Mouse (Mus musculus) left cerebral cortex, adult 11 months (tissue): ENCODE results near the gene Dapk3.
"Not testable (repeated sequence)": the region's sequence is repeated elsewhere in the genome, so short reads cannot be mapped to it uniquely, and the experiment has no call there.

ENCODE experiments used
- DNase-seq: peaks from one replicate; pipeline ENCODE4 v3.0.0; 2022; ENCODE audit warnings: low spot score

The Dapk3 gene

DNA sequence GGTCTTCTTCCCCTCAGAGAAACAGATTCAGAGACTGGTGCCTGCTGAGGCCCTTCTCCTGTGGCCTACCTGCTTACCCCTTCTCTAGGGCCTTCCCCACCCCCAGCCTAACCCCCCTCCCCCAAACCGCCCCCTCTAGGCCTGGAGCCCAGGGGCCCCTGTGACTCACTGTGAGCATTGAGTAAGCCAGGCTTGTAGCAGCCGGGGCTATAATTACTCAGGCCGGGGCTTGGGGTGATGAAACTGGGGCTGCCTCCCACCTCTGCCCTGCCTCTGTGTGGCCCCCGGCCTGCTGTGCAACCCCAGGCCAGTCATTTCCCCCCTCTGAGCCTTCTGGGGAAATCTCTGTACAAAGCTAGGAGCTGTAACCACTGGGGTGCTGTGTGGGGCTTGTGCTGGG lies 36.5 kb upstream of the Dapk3 start:
- DNase-seq = no peak

- DNase-seq = no peak
Observed at GRCm38 (mm10) chr10:81151261-81151660, 31.5 kb upstream of the Dapk3 start.

- DNase-seq = no peak
Observed at GRCm38 (mm10) chr10:81152609-81153008, 30.2 kb upstream of the Dapk3 start.

DNA sequence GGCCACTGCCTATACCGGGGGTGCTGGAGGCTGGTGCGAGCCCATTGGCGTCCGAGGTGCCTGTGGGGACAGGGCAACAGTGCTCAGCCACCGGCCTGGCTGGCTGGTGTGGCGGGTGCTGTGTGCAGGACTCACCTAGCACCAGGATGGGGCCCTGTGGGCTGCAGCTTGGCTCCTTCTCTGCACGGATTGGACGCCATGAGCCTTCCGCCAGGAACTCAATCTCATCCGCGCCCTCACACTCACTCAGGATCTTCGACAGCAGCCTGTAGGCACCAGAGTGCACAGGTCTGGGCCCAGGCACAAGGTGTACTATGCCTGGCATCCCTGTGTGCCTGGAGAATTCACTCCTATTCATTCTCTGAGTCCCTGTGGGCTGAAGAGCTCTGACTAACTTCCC lies 28.5 kb upstream of the Dapk3 start:
- no peak for DNase-seq

- no peak for DNase-seq
Observed at GRCm38 (mm10) chr10:81154736-81155135, 28.1 kb upstream of the Dapk3 start.

DNA sequence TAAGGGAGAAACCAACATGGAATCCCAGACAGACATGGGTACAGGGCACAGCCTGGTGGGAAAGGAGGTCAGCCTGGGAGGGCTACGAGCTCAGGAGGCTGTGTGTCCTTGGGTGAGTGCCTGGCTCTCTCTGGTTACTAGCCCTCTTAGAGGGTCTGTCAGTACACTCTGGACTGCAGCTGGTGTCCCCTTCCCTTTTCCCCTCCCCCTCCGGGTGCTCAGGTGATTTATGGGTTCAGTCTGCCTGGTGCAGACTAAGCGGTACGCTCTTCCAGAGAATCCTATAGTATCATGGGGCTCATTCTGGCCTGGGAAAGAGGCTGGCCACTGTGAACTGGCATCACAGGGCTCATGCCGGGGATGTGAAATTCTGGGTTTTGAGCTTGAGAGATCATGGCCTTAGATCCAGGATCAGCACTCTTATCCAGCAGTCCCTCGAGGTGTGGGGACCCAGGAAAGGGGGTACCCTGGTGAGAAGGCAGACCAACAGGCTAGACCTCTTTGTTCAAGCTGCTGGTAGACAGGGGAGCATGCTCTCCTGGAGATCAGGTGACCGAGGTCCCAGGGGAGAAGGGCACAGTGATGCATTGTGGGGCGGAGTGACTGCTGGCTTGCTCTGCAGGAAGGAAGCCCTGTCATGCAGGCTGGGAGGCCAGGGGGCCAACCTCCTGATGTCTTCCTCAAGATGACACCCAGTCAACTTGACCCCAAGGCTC lies 21.0 kb upstream of the Dapk3 start:
- DNase-seq = no peak

GRCm38 (mm10) chr10:81162318-81162652 lies 20.5 kb upstream of the Dapk3 start:
- no peak for DNase-seq

DNA sequence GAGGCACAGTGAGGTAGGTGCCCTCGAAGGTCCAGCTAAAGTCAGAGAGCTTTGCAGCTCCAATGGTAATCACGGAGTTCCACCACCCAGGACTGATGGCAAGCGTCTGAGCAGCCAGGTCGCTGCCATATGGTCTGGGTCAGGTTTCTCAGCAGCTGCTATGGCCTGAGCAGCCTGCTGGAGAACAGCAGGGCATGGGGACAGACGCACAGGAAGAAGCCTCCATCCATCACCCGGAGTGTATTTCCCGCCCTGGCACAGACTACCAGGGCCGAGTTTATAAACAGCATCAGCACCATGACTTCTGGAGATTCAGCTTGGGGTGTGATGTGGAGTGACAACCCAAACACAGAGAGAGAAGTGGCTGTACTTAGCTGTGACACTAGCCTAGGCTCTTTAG lies 17.7 kb upstream of the Dapk3 start:
- no peak for DNase-seq

DNA sequence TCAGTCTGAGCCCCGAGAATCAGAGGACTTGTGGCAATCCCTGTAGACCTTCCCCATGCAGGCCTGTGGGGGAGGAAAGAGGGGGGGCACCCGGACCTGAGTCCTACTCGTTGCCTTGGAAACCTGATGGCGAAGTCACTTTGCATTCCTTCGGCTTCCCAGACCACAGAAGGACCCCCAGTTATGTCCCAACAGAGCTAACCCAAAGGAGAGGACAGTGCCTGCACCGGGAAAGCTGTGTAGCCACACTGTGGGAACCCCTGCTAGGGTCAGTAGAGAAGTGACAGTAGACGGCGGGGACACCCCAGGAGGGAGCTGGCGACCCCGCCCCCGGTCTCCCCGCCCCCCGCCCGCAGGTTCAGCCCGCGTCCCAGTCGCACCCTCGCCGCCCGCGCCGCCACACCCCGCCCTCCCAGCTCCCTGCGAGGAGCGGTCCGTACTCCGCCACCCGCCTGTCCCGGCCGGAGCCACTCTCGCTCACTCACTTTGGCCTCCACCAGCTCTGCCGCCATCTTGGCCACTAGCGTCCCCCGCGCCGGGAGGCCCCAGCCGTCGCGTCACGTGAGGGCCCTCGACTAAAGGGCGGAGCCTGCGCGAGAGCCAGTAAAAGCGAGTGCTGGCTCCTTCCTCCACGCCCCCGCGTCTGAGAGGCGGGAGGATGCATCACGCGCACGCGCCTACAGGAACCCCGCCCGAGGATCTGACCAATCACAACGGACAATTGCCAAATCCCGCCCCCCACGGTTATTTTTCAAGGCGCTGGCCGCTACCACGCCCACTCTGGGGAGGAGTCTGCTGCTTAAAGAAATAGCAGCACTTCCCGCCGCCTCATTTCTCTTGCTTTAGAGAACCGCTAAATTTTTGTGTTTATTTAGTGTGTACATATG lies 15.4 kb upstream of the Dapk3 start, which contains the start of gene Pias4:
Gene Pias4, minus strand, starts transcription at position 724 of the 887 bp plus-strand sequence.
- DNase-seq = peak; percentile 100

DNA sequence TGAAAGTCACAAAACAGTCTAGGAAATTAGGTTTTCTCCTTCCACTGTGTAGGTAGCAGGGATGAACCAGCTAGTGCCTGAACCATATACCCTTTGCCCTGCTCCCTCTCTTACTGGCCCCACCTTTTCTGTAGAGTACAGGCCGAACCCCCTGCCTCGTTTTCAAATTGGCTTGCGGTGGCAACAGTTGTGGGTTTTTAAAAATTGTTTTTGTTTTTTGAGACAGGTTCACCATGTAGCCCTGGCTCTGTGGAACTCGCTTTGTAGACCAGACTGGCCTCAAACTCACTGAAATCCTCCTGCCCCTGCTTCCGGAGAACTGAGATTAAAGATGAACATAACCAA lies 14.7 kb upstream of the Dapk3 start:
- no peak for DNase-seq

GRCm38 (mm10) chr10:81168521-81169244 lies 14.1 kb upstream of the Dapk3 start:
- DNase-seq = peak; percentile 72

GRCm38 (mm10) chr10:81169411-81169900 lies 13.3 kb upstream of the Dapk3 start:
- not testable (repeated sequence) for DNase-seq

- no peak for DNase-seq
Observed at GRCm38 (mm10) chr10:81173132-81173531, 9.7 kb upstream of the Dapk3 start.

GRCm38 (mm10) chr10:81174617-81175344 lies 8.0 kb upstream of the Dapk3 start:
- peak; percentile 82 for DNase-seq

DNA sequence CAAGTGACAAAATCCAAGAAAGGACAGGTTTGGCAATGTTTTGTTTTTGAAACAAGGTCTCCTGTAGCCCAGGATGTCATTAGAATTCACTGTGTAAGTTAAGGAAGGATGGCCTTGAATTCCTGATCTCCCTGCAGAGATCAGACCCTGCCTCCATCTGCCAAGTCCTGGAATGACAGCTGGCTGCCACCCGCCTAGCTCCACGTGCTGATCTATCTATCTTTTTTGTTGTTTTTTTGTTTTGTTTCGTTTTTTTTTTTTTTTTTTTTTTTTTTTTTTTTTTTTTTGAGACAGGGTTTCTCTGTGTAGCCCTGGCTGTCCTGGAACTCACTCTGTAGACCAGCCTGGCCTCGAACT lies 7.5 kb upstream of the Dapk3 start:
- not testable (repeated sequence) for DNase-seq

DNA sequence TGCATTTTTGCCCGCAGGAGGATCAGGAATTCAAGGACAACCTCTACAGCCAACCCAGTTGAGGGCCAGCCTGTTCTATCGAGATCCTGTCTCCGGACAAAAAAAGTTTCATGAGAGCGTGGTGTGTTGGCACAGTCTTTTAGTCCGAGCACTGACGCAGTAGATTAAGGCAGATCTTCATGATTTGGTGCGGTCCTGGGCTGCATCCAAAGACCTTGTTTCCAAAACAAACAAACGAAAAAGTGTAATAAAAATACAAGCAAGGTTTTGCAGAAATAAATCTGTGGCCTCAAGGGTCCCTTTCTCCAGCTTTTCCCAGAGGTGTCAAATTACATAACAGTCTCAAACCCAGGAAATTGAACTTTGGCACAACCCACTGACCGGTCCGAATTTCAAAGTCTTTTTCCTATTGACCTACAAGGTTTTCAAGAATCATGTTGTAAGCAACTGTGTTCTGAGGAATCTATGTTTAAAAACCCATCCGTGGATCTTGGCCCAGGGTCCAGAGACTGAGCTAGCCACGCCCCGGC lies 6.8 kb upstream of the Dapk3 start:
- no peak for DNase-seq

DNA sequence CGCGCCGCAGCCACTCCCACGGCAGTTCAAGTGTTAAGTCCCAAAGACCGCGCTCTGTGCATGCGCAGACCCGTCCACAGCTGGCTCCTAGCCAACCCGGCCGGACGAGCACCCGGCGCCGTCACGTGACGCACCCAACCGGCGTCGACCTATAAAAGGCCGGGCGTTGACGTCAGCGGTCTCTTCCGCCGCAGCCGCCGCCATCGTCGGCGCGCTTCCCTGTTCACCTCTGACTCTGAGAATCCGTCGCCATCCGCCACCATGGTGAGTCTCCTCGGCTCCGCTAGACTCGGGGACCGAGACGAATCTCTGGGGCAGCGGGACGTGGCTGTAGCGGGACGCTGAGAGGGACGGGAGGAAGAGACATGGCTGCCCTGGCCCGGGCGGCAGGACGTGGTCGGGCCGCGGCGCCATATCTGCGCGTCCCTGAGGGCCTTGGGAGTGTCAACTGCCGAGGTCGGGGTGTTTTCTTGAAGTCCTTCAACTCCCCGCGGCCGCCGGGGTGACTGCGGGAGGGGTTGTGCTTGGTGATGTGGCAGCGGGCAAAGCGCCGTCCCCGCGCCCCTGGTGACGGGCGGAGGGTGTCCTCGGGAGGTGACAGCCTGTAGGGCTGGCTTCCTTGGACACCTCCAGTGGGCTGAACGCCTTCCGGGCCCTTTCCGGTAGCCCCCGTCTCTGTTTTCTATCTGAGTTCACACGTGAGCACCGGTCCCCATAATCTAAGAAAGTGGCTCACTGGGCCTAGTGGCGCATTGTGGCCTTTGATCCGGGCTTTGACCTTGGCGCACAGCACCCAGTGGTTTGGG lies 6.1 kb upstream of the Dapk3 start, which contains the start of gene Eef2:
Gene Eef2, plus strand, starts transcription at position 166 of the 806 bp plus-strand sequence.
- peak; percentile 97 for DNase-seq

DNA sequence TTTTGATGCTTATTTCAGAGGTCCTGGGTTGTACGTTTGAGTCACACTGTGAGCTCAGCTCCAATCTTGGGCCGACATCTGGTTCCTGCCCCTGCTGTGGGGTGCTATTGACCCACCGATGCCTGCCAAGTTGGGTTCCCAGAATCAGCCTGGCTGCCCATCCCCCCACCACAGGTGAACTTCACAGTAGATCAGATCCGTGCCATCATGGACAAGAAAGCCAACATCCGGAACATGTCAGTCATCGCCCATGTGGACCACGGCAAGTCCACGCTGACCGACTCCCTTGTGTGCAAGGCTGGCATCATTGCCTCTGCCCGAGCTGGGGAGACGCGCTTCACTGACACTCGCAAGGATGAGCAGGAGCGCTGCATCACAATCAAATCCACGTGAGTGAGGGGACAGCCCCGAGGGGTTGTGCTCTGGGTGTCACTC lies 5.3 kb upstream of the Dapk3 start:
- DNase-seq = no peak

- no peak for DNase-seq
Observed at GRCm38 (mm10) chr10:81177958-81178712, 4.7 kb upstream of the Dapk3 start.

DNA sequence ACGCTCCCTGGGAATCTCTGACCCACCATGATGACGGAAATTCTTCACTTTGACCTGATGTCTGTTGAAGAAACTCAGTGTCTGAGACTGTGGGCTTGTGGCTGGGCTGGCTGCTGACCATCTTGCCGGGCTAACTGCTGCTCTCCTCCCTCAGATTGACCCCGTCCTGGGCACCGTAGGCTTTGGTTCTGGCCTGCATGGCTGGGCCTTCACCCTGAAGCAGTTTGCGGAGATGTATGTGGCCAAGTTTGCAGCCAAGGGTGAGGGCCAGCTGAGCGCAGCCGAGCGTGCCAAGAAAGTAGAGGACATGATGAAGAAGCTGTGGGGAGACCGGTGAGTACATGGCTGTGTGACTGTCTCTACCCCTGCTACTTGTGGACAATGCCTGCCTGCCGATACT lies 3.9 kb upstream of the Dapk3 start:
- DNase-seq = no peak
